Mouse (Mus musculus): ENCODE results near the gene Gm20605. TPM values are rescaled to one million over a fixed set of nuclear protein-coding genes. Genes with fewer than 3 reads are reported as not detected.
A peak's percentile ranks its signal among the peaks of the same experiment; 100 is the strongest.

The Gm20605 gene
- total RNA-seq (2022) = 10 to 100 TPM; 14.7 to 24.8 (median 19.2) TPM

- DNase-seq (ENCODE audit: low spot score in 2 of 2) = peak; percentile 99 to 100
These were observed at the start of gene Gm20605, which contains the start of the genes Fbxo24 and Lrch4 for GRCm38 (mm10) chr5:137628498-137629305. TSS of gene Gm20605 (plus strand) at chr5:137629175. TSS of gene Fbxo24 (minus strand) at chr5:137629002. TSS of gene Lrch4 (plus strand) at chr5:137629121.

- DNase-seq (ENCODE audit: low spot score in 2 of 2) = no peak
These were observed 48.7 kb upstream of the Gm20605 start for GRCm38 (mm10) chr5:137580246-137580645.

- DNase-seq (ENCODE audit: low spot score in 2 of 2) = no peak
These were observed 46.3 kb upstream of the Gm20605 start for GRCm38 (mm10) chr5:137582702-137583101.

DNA sequence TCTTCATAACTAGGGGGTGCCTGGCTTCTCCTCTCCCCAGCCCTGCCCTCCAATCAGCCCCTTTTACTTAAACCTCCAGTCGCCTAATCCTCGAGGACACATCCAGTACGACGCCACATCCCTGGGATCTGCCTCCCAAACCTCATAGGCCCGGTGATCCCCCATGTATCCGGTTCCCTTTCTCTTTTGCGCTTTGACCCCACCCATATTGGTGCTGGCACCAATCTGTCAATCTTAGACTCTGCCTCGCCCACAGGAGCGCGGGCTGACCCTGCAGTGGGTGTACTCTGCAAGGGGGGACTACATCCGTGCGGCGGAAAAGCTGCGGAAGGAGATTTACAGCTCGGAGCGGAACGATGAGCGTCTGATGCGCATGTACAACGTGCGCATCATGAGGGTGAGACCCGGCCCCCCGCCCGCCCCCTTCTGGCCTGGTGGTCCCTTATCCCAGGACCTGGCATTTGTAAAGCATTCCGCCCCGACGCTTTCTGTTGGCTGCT lies 45.3 kb upstream of the Gm20605 start:
- DNase-seq (ENCODE audit: low spot score in 2 of 2) = peak; percentile 43 to 46

- DNase-seq (ENCODE audit: low spot score in 2 of 2) = peak; percentile 58 to 59
These were observed 44.0 kb upstream of the Gm20605 start for GRCm38 (mm10) chr5:137584976-137585375.

GRCm38 (mm10) chr5:137590507-137590906 lies 38.5 kb upstream of the Gm20605 start:
- DNase-seq (ENCODE audit: low spot score in 2 of 2) = no peak

- no peak for DNase-seq (ENCODE audit: low spot score in 2 of 2)
These were observed 33.1 kb upstream of the Gm20605 start for GRCm38 (mm10) chr5:137595921-137596320.

GRCm38 (mm10) chr5:137596601-137597261 lies 32.2 kb upstream of the Gm20605 start:
- DNase-seq (ENCODE audit: low spot score in 2 of 2) = no peak

GRCm38 (mm10) chr5:137597625-137598024 lies 31.4 kb upstream of the Gm20605 start:
- DNase-seq (ENCODE audit: low spot score in 2 of 2) = no peak

DNA sequence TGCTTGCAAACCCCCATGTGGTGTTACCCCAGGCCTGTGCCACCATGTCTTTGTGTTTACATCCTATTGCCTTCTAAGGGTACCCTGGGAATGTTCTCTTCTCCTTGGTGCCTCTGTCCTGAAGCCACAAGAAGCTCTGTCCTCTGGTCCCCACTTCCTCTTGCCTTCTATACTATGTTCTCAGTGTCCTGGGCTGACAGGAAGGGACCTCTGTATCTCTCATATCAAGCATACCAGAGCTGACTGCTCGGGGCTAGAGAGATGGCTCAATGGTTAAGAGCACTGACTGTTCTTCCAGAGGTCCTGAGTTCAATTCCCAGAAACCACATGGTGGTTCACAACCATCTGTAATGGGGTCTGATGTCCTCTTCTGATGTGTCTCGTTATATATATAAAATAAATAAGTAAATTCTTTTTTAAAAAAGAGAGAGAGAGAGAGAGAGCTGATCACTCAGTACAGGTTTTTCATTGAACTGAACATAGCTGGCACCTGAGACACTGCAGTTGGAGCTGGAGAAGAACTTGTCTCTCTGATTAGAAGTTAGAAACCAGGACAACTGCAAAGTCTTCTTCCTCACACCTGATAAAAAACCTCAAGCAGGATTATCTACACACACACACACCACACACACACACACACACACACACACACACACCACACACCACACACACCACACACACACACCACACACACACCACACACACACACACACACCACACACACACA lies 30.7 kb upstream of the Gm20605 start:
- DNase-seq (ENCODE audit: low spot score in 2 of 2) = no peak

DNA sequence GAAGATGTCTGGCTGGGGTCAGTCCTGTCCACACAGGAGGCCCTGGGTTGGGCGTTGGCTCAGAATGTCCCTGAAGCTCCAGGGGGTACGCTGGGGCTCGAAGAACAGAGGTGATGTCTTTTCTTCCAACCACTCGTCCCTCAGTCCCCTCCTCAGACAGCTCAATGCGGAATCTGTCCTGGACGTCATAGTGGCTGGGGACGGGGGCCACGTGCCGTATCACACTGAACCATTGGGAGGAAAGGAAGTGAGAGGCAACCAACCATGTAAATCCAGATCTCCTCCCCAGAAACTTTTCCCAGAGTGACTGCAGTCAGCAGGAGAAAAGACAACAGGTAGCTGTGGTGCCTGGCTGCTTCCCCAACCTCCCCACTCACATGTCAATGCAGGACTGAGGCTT lies 29.4 kb upstream of the Gm20605 start:
- DNase-seq (ENCODE audit: low spot score in 2 of 2) = no peak

- no peak for DNase-seq (ENCODE audit: low spot score in 2 of 2)
These were observed 28.7 kb upstream of the Gm20605 start for GRCm38 (mm10) chr5:137600281-137600618.

GRCm38 (mm10) chr5:137600619-137601364 lies 28.2 kb upstream of the Gm20605 start, which contains the start of gene Mospd3:
TSS of gene Mospd3 (minus strand) at chr5:137601058.
- DNase-seq (ENCODE audit: low spot score in 2 of 2) = peak; percentile 95

- no peak for DNase-seq (ENCODE audit: low spot score in 2 of 2)
These were observed 27.6 kb upstream of the Gm20605 start for GRCm38 (mm10) chr5:137601365-137601729.

DNA sequence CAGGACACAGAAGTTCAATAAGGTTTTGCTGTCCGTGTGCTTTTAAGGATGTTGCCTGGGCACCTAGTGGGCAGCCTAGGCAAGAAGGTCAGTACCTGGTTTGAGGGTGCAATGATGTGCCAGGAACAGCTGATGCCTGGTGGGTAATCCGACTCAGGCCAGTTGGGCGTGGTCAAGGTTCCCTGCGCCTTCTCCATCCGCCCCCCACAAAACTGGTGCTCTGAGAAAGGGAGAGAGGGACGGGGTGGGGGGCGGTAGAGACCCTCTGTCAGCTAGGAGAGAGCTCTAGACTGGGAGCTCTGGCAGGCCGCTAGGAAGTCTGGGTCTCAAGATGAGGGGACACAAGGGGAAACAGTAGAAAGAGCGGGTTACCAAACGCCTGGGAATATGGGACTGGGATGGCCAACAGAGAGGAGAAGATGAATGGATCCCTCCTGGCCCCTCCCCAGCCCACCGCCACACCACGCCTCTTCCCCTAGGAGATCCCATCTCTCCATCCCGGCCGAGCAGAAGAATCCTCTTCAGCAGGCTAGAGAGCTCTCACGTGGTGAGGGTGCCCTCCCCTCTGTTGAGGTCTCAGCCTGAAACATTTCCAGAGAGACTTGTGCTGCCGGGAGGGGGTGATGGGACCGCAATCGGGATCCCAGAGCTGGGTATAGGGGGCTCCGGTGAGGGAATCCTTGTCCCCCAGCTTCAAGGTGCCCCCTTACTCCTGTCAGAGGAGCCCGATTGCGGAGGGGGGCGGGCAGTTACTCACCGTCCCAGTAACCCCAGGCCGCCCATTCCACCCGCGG lies 20.9 kb upstream of the Gm20605 start:
- DNase-seq (ENCODE audit: low spot score in 2 of 2) = no peak

- DNase-seq (ENCODE audit: low spot score in 2 of 2) = no peak
These were observed 20.3 kb upstream of the Gm20605 start for GRCm38 (mm10) chr5:137608654-137609190.

DNA sequence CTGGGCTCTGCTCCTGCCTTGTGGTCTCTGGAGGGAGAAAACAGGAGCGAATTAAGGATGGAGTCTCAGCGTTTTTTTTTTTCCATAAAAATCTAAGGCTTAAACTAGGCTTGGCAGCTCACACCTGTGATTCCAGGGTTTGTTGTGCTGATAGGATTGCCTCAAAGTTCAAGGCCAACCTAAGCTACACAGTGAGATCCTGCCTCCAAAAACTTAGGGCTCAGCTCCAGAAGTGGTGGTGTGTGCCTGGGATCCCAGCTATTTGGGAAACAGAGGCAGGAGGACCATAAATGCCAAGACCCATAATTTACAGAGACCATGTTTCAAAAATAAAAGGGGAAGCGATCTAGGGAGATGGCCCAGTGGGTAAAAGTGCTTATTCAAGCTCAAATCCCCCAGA lies 19.7 kb upstream of the Gm20605 start:
- no peak for DNase-seq (ENCODE audit: low spot score in 2 of 2)

- no peak for DNase-seq (ENCODE audit: low spot score in 2 of 2)
These were observed 18.9 kb upstream of the Gm20605 start for GRCm38 (mm10) chr5:137610056-137610455.

DNA sequence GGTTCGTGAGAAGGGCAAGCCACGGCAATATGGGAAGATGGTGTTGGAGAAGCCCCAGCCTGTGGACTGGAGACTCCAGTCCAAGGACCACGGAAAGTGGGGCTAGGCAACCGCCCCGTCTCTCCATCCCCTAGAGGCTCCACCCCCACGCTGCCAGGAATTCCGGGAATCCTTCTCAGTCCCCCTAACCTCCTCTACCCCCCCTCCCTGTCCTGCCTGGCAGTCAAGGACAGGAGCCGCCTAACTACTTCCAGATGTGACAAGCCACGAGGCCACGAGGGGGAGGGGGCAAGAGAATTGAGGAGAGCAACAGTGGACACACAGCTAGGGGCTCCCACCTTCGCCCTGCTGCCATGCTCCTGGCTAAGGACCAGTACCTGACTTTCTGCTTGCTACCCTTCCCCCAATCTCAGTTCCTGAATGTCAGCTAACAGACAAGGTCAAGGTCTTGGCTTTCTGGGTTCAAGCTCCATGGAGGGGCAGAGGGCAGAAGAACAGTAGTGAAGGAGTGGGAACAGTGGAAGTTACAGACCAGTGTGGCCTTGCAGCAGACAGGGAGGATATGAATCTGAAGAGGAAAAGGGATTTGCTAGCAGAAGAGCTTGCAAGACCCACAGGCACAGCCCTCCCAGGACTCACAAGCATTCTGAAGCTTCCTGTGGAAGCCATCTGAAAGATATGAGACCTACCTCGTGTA lies 18.3 kb upstream of the Gm20605 start:
- DNase-seq (ENCODE audit: low spot score in 2 of 2) = no peak

GRCm38 (mm10) chr5:137611245-137611602 lies 17.8 kb upstream of the Gm20605 start:
- DNase-seq (ENCODE audit: low spot score in 2 of 2) = no peak

Data from layer of hippocampus, adult 8-10 months (tissue).